Mouse (Mus musculus) liver, embryonic 14.5 days (tissue): ENCODE results near the gene Tef. TPM values are rescaled to one million over a fixed set of nuclear protein-coding genes. Genes with fewer than 3 reads are reported as not detected.

Source experiments
- ATAC-seq: fragments of 200-750 bp; cut with Nextera tagmentation; 2 replicates; pipeline ENCODE4 v1.8.0; 2017; ENCODE audit warnings: moderate number of reproducible peaks, mild to moderate bottlenecking, moderate library complexity; ENCODE audit not compliant: insufficient read depth
- DNase-seq, 3 experiments: peaks; one replicate each; pipeline ENCODE4 v3.0.0-alpha.2; 2012 to 2013; ENCODE audit warnings: low read depth in 3 of 3, low spot score in 3 of 3
- H3K27ac ChIP-seq: fragments of 300-500 bp; sonication (generic); 2 replicates; pipeline ENCODE4 v1.5.1; 2014; ENCODE audit warnings: moderate library complexity, mild to moderate bottlenecking, control low read depth, inconsistent platforms
- H3K27me3 ChIP-seq: fragments of 300-500 bp; sonication (generic); 2 replicates; pipeline ENCODE4 v1.6.1; 2014; ENCODE audit warnings: mild to moderate bottlenecking, low read length, moderate library complexity; ENCODE audit not compliant: control insufficient read depth, insufficient read depth
- H3K36me3 ChIP-seq: fragments of 300-500 bp; sonication (generic); replicated peaks from 2 replicates; pipeline ENCODE4 v1.6.1; 2014; ENCODE audit warnings: low read depth; ENCODE audit not compliant: control insufficient read depth, insufficient read depth
- H3K4me1 ChIP-seq, 2 experiments: fragments of 200-500 bp in 1 of 2; fragments of 300-500 bp in 1 of 2; sonication (generic) in 1 of 2; replicated peaks; 2 replicates each; pipeline ENCODE4 v1.6.1; 2012 to 2014; ENCODE audit warnings: antibody characterized with exemption in 1 of 2, inconsistent platforms in 1 of 2, low read length in 1 of 2; ENCODE audit not compliant: control insufficient read depth in 2 of 2, insufficient read depth in 2 of 2
- H3K4me2 ChIP-seq: fragments of 300-500 bp; sonication (generic); 2 replicates; pipeline ENCODE4 v1.6.1; 2014; ENCODE audit warnings: low read depth, mild to moderate bottlenecking, control low read depth, moderate library complexity
- H3K4me3 ChIP-seq, 2 experiments: fragments of 200-500 bp in 1 of 2; fragments of 300-500 bp in 1 of 2; sonication (generic) in 1 of 2; 2 replicates each; pipeline ENCODE4 v1.5.1; 2012 to 2014; ENCODE audit warnings: low read depth in 2 of 2, low read length in 2 of 2, mild to moderate bottlenecking in 2 of 2, control low read depth in 1 of 2, inconsistent platforms in 1 of 2, moderate library complexity in 1 of 2; ENCODE audit not compliant: insufficient read depth in 1 of 2
- H3K9ac ChIP-seq: fragments of 300-500 bp; sonication (generic); replicated peaks from 2 replicates; pipeline ENCODE4 v1.6.1; 2014; ENCODE audit warnings: mild to moderate bottlenecking, control low read depth, moderate library complexity
- H3K9me3 ChIP-seq: fragments of 300-500 bp; sonication (generic); 2 replicates; pipeline ENCODE4 v1.6.1; 2016; ENCODE audit warnings: low read length, mixed read lengths; ENCODE audit not compliant: control insufficient read depth
- CTCF ChIP-seq: IDR thresholded peaks from 2 replicates; pipeline ENCODE4 v1.5.1; 2016; ENCODE audit warnings: antibody characterized with exemption, low read depth, control low read depth
- EP300 ChIP-seq: IDR thresholded peaks from 2 replicates; pipeline ENCODE4 v1.6.1; 2016; ENCODE audit warnings: antibody characterized with exemption, low read depth
- WGBS: fragments of 180-500 bp; shearing (Covaris S2); extraction: QIAGEN DNeasy Blood & Tissue Kit; methylation state at CpG from one replicate; pipeline ENCODE4 v1.1.7; 2014; ENCODE audit not compliant: insufficient replicate concordance; 5-methylcytosine and 5-hydroxymethylcytosine counted together
- polyA plus RNA-seq, 2 experiments: library from polyadenylated mRNA; depleted of rRNA in 1 of 2; stranded (reverse) in 1 of 2; unstranded in 1 of 2; fragments of >200 nt; fragmentation: Nextera tagmentation in 1 of 2; extraction: Ambion mirVana in 1 of 2; gene quantifications; 2 replicates each; pipeline versions ENCODE4 v1.2.1 to v1.2.3; 2012 to 2014

The Tef gene
- polyA plus RNA-seq, 2 experiments, result 2.7 to 5.1 TPM

GRCm38 (mm10) chr15:81806621-81807404 is 4.6 kb downstream of the Tef start:
- Histone ChIP-seq H3K4me3 (no peak overlapping the region), H3K27ac (no peak overlapping the region), H3K9ac (no peak overlapping the region), H3K36me3 (no peaks in the 10 kb centered on the region), H3K9me3 (no peaks in the 10 kb centered on the region), H3K4me2 (no peak overlapping the region), H3K27me3 (no peaks in the 10 kb centered on the region), H3K4me1 (peaks cover 24 to 25% of the 10 kb centered on the region in 2 experiments)
- DNase-seq (no peak), ATAC-seq (no peak)
- 65% methylated on average over 4 of the region's 4 CpGs for WGBS
- TF ChIP-seq EP300 (no peak), CTCF (no peak)

- ATAC-seq (no peak), DNase-seq (no peak)
- no peak for TF ChIP-seq CTCF
- no peak for TF ChIP-seq EP300
- Histone ChIP-seq H3K9ac (no peak overlapping the region), H3K4me1 (peaks cover 9 to 27% of the 10 kb centered on the region in 2 experiments; a peak in 3 of 4 replicates), H3K9me3 (no peaks in the 10 kb centered on the region), H3K4me3 (no peak overlapping the region), H3K27me3 (no peaks in the 10 kb centered on the region), H3K27ac (no peak overlapping the region), H3K4me2 (no peak overlapping the region), H3K36me3 (no peaks in the 10 kb centered on the region)
- WGBS, result 58% methylated on average over 2 of the region's 2 CpGs
Measured at GRCm38 (mm10) chr15:81808799-81809198, 6.6 kb downstream of the Tef start.

- Histone ChIP-seq H3K4me2 (peak overlapping the region; percentile 78), H3K9ac (no peak overlapping the region), H3K9me3 (no peaks in the 10 kb centered on the region), H3K4me3 (no peak overlapping the region; a peak in 1 of 4 replicates), H3K36me3 (no peaks in the 10 kb centered on the region), H3K4me1 (peaks cover 9 to 21% of the 10 kb centered on the region in 2 experiments; a peak in 3 of 4 replicates), H3K27ac (no peak overlapping the region), H3K27me3 (no peaks in the 10 kb centered on the region)
- no peak for TF ChIP-seq CTCF
- TF ChIP-seq EP300, result no peak
- ATAC-seq (no peak), DNase-seq (no peak)
- 32% methylated on average over 1 of the region's 1 CpGs for WGBS
Measured at GRCm38 (mm10) chr15:81809550-81809949, 7.3 kb downstream of the Tef start.

GRCm38 (mm10) chr15:81810150-81810549 is 7.9 kb downstream of the Tef start:
- Histone ChIP-seq H3K9me3 (no peaks in the 10 kb centered on the region), H3K27me3 (no peaks in the 10 kb centered on the region), H3K4me2 (peak overlapping the region; percentile 78), H3K4me1 (peaks cover 9 to 21% of the 10 kb centered on the region in 2 experiments; a peak in 3 of 4 replicates), H3K27ac (peak overlapping the region; percentile 18), H3K9ac (peak overlapping the region; percentile 47; the same call in 1 of the 2 replicates), H3K4me3 (peak overlapping the region; percentile 57 to 61), H3K36me3 (no peaks in the 10 kb centered on the region)
- ATAC-seq (no peak), DNase-seq (no peak)
- 3% methylated on average over 10 of the region's 10 CpGs for whole genome bisulfite sequencing
- TF ChIP-seq CTCF, result no peak

- Histone ChIP-seq H3K27ac (peak overlapping the region; percentile 1; the same call in 1 of the 2 replicates), H3K9me3 (no peaks in the 10 kb centered on the region), H3K27me3 (no peaks in the 10 kb centered on the region), H3K36me3 (no peaks in the 10 kb centered on the region), H3K4me1 (peaks cover 9 to 21% of the 10 kb centered on the region in 2 experiments; a peak in 3 of 4 replicates), H3K9ac (peak overlapping the region; percentile 47), H3K4me3 (peak overlapping the region; percentile 61 to 63), H3K4me2 (peak overlapping the region; percentile 78)
- peak; percentile 94 to 97 (median 95) for DNase-seq
- under 1% methylated on average over 87 of the region's 89 CpGs for WGBS
- ATAC-seq, result peak; percentile 98
- TF ChIP-seq EP300, result no peak
- TF ChIP-seq CTCF, result no peak
Measured at GRCm38 (mm10) chr15:81810671-81811598, 8.7 kb downstream of the Tef start.
